In the genomic region with DNA sequence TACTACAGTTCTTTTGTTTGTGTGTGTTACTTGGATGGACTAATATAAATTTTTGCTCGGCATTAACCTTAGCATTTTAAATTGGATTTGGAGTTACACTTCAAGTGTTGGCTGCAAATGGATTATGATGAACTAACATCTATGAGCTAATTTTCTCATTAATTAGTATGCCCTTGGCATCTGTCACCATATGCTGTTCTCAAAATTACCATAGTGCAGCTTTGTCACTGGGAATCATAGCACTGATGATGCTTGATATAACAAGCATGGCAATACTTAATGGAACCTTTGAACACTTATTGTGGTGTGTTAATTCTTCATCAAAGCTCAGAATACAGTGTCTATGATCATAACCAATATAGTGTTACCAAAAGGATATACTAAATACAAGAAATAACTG, we compare ENCODE assay signal across 21 mouse cellular contexts.
"Had no signal": no experiment of that assay in that cellular context is flagged by ENCODE, and none has a peak within 500 bp of the region (broad histone marks: within the 10 kb centered on the region; RNA-seq: fewer than 3 reads in every experiment).

No protein-coding gene starts in this region.

- H3K4me3 ChIP-seq: kidney, embryonic 15.5 days; limb, embryonic 12.5 days; limb, embryonic 15.5 days; midbrain, embryonic 13.5 days; myocyte; neural tube, embryonic 13.5 days; stomach, embryonic 15.5 days had no signal

- H3K9ac ChIP-seq: kidney, embryonic 15.5 days; limb, embryonic 12.5 days; limb, embryonic 15.5 days; liver, embryonic 14.5 days; liver, postnatal 0 days; lung, embryonic 14.5 days; midbrain, embryonic 13.5 days; neural tube, embryonic 13.5 days; stomach, embryonic 15.5 days had no signal

- H3K9me3 ChIP-seq: kidney, embryonic 15.5 days; limb, embryonic 12.5 days; limb, embryonic 15.5 days; midbrain, embryonic 13.5 days; neural tube, embryonic 13.5 days; stomach, embryonic 15.5 days had no signal

- H3K4me1 ChIP-seq: kidney, embryonic 15.5 days; limb, embryonic 12.5 days; limb, embryonic 15.5 days; midbrain, embryonic 13.5 days; neural tube, embryonic 13.5 days; stomach, embryonic 15.5 days had no signal

- H3K4me2 ChIP-seq: kidney, embryonic 15.5 days; limb, embryonic 12.5 days; limb, embryonic 15.5 days; liver, embryonic 11.5 days; lung, embryonic 14.5 days; midbrain, embryonic 13.5 days; neural tube, embryonic 13.5 days; stomach, embryonic 15.5 days had no signal

- H3K27ac ChIP-seq: kidney, embryonic 15.5 days; limb, embryonic 12.5 days; limb, embryonic 15.5 days; liver, embryonic 14.5 days; macrophage; midbrain, embryonic 13.5 days; neural tube, embryonic 13.5 days; stomach, embryonic 15.5 days had no signal

- ATAC-seq: liver, postnatal 0 days; lung, postnatal 0 days; midbrain, embryonic 13.5 days had no signal

- DNase-seq: kidney, adult 8-10 months; kidney, postnatal 10 days; kidney, postnatal 36 days; left cerebral cortex, postnatal 4 days; liver, postnatal 0 days; lung, embryonic 14.5 days; retina, postnatal 1 day; right cerebral cortex, postnatal 25 days; spleen, adult 18-20 months; thymus, postnatal 25 days had no signal

- H3K36me3 ChIP-seq: kidney, embryonic 15.5 days; limb, embryonic 12.5 days; limb, embryonic 15.5 days; midbrain, embryonic 13.5 days; neural tube, embryonic 13.5 days; stomach, embryonic 15.5 days had no signal

- H3K27me3 ChIP-seq: kidney, embryonic 15.5 days; limb, embryonic 12.5 days; limb, embryonic 15.5 days; midbrain, embryonic 13.5 days; neural tube, embryonic 13.5 days; stomach, embryonic 15.5 days had no signal
